In the genomic region with DNA sequence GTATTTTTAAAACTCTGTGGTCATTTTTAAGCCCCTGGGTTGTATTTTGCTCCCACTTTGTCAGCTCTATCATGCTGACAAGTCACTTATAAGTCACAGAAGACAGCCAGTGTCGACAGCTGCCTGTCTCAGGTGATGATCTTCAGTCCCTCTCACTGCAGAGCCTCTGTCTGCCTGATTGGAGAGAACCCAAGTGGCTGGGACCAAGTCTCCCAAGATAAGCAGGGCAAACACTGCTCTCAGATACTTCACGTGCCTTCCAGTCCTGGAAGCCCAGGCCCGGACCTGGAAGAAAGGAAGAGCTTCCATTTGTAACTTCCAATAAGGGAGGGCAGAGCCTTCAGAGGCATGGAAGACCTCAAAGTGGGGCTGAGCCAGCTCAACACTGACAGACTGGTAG, we compare ENCODE assay signal across 16 mouse cellular contexts. TPM values are rescaled to one million over a fixed set of nuclear protein-coding genes. Genes with fewer than 3 reads are reported as not detected.
A peak's percentile ranks its signal among the peaks of the same experiment; 100 is the strongest.
DNase-seq lines count a peak whose midpoint lies in the region; ATAC-seq lines count a peak whose summit lies in the region.
"Had no signal": no experiment of that assay in that cellular context is flagged by ENCODE, and none has a peak within 500 bp of the region (broad histone marks: within the 10 kb centered on the region; RNA-seq: fewer than 3 reads in every experiment).

No protein-coding gene starts in this region.

- H3K4me1 ChIP-seq in heart, embryonic 11.5 days (ENCODE audit: control insufficient read depth, insufficient read depth, low read length), result peaks cover 60% of the 10 kb centered on the region
- 0 out of 2 replicates have a peak, but pooled peaks cover 3% of the 10 kb centered on the region for H3K4me1 ChIP-seq in limb, embryonic 11.5 days (ENCODE audit: control insufficient read depth, insufficient read depth, low read length)
- peaks cover 18% of the 10 kb centered on the region for H3K4me1 ChIP-seq in limb, embryonic 10.5 days
- H3K4me1 ChIP-seq: forebrain, embryonic 15.5 days; hindbrain, embryonic 15.5 days had no signal

- H3K4me2 ChIP-seq in heart, embryonic 11.5 days, result no peak overlapping the region; the same call in 1 of the 2 replicates
- no peak overlapping the region for H3K4me2 ChIP-seq in limb, embryonic 11.5 days (ENCODE audit: low read depth, severe bottlenecking)
- H3K4me2 ChIP-seq: forebrain, embryonic 15.5 days; hindbrain, embryonic 15.5 days had no signal

- H3K9me3 ChIP-seq in heart, embryonic 11.5 days (replicated peaks; ENCODE audit: control insufficient read depth, low read length), result no peaks in the 10 kb centered on the region
- H3K9me3 ChIP-seq in limb, embryonic 11.5 days (ENCODE audit: control insufficient read depth, low read length), result 0 out of 2 replicates have a peak, but pooled peaks cover 3% of the 10 kb centered on the region
- no peaks in the 10 kb centered on the region for H3K9me3 ChIP-seq in limb, embryonic 10.5 days (replicated peaks)
- H3K9me3 ChIP-seq: forebrain, embryonic 15.5 days; hindbrain, embryonic 15.5 days had no signal

- no peak for DNase-seq in heart, postnatal 36 days
- DNase-seq in limb, embryonic 11.5 days (ENCODE audit: low spot score), result no peak
- DNase-seq in limb, embryonic 10.5 days (ENCODE audit: low spot score), result no peak
- peak; percentile 32 for DNase-seq in lung, postnatal 36 days
- no peak for DNase-seq in lung, postnatal 14 days
- peak; percentile 57 for DNase-seq in yolk sac, embryonic 10.5 days (ENCODE audit: low spot score)
- DNase-seq in gastrocnemius, adult 8-10 months (ENCODE audit: low spot score in 2 of 2), result no peak
- DNase-seq: adrenal gland, adult 2 months; adrenal gland, postnatal 36 days; cerebellum, adult 2 months; cerebellum, postnatal 10 days; gastrocnemius, postnatal 10 days had no signal

- H3K9ac ChIP-seq in heart, embryonic 11.5 days (ENCODE audit: low read depth, low read length), result no peak overlapping the region
- peak overlapping the region; percentile 24; the same call in 1 of the 2 replicates for H3K9ac ChIP-seq in limb, embryonic 11.5 days (ENCODE audit: low read length)
- H3K9ac ChIP-seq: forebrain, embryonic 15.5 days; hindbrain, embryonic 15.5 days had no signal

- H3K4me3 ChIP-seq in heart, embryonic 11.5 days (ENCODE audit: low read depth, low read length), result no peak overlapping the region
- H3K4me3 ChIP-seq in limb, embryonic 11.5 days (ENCODE audit: low read depth, low read length), result no peak overlapping the region
- H3K4me3 ChIP-seq in limb, embryonic 10.5 days, result no peak overlapping the region
- H3K4me3 ChIP-seq: forebrain, embryonic 15.5 days; hindbrain, embryonic 15.5 days had no signal

- no peaks in the 10 kb centered on the region for H3K27me3 ChIP-seq in heart, embryonic 11.5 days (ENCODE audit: control insufficient read depth, insufficient read depth, low read length)
- no peaks in the 10 kb centered on the region for H3K27me3 ChIP-seq in limb, embryonic 11.5 days (ENCODE audit: control insufficient read depth, insufficient read depth, low read length)
- no peaks in the 10 kb centered on the region for H3K27me3 ChIP-seq in limb, embryonic 10.5 days (ENCODE audit: low read depth, poor library complexity, severe bottlenecking)
- H3K27me3 ChIP-seq: forebrain, embryonic 15.5 days; hindbrain, embryonic 15.5 days had no signal

- peak overlapping the region; percentile 64 for H3K27ac ChIP-seq in heart, embryonic 11.5 days (ENCODE audit: low read depth, low read length)
- no peak overlapping the region for H3K27ac ChIP-seq in limb, embryonic 11.5 days (replicated peaks; ENCODE audit: low read depth, low read length)
- H3K27ac ChIP-seq in limb, embryonic 10.5 days, result no peak overlapping the region
- H3K27ac ChIP-seq: forebrain, embryonic 15.5 days; hindbrain, embryonic 15.5 days had no signal

- 14% methylated on average over 3 of the region's 3 CpGs for WGBS in heart, embryonic 11.5 days (ENCODE audit: insufficient replicate concordance)
- WGBS in limb, embryonic 11.5 days, result 62% methylated on average over 3 of the region's 3 CpGs
- 64% methylated on average over 3 of the region's 3 CpGs for WGBS in limb, embryonic 10.5 days

- intact Hi-C loops in heart, postnatal 36 days (cut with DNase I), result no loop called here

- ATAC-seq in heart, embryonic 11.5 days (replicated peaks; ENCODE audit: insufficient number of reproducible peaks, low FRiP score, low TSS enrichment), result no peak
- ATAC-seq in limb, embryonic 11.5 days (ENCODE audit: insufficient number of reproducible peaks, low FRiP score, low TSS enrichment, low read depth), result no peak
- ATAC-seq: forebrain, embryonic 15.5 days; intestine, embryonic 16.5 days had no signal

- peaks cover 10% of the 10 kb centered on the region for H3K36me3 ChIP-seq in heart, embryonic 11.5 days (ENCODE audit: control insufficient read depth, insufficient read depth, low read length)
- H3K36me3 ChIP-seq in limb, embryonic 11.5 days (ENCODE audit: control insufficient read depth, insufficient read depth, low read length), result no peaks in the 10 kb centered on the region
- H3K36me3 ChIP-seq in limb, embryonic 10.5 days, result no peaks in the 10 kb centered on the region; the same call in 1 of the 2 replicates
- H3K36me3 ChIP-seq: forebrain, embryonic 15.5 days; hindbrain, embryonic 15.5 days had no signal

RNA-seq across cellular contexts. Expression of a gene that starts 49.0 kb away (rescaled TPM):
- 37.0 and 48.8 TPM in 2 replicates for polyA plus RNA-seq in heart, embryonic 11.5 days (2014; fragmentation: Nextera tagmentation; extraction: Ambion mirVana)
- 10 to 100 TPM; 31.9 to 38.4 TPM for total RNA-seq in heart, postnatal 36 days (2021)
- 6.7 and 7.3 TPM in 2 replicates for polyA plus RNA-seq in limb, embryonic 11.5 days (2014; fragmentation: Nextera tagmentation; extraction: Ambion mirVana)
- 7.4 and 8.9 TPM in 2 replicates for polyA plus RNA-seq in limb, embryonic 10.5 days (2016; fragmentation: Nextera tagmentation; extraction: Ambion mirVana)
- 1 to 10 TPM; 2.8 to 5.4 (median 3.9) TPM for total RNA-seq in gastrocnemius, adult 8-10 months (2022)

Comparison
In these comparisons a context has a peak if more than half of its experiments do, and no peak if none do; other contexts are left out.
1. DNase-seq: peak in lung, postnatal 36 days (single experiment) and yolk sac, embryonic 10.5 days (single experiment); none in heart, postnatal 36 days (0 of 2), limb, embryonic 11.5 days (single experiment), limb, embryonic 10.5 days (single experiment), lung, postnatal 14 days (single experiment) and gastrocnemius, adult 8-10 months (0 of 2).